Mouse (Mus musculus): ENCODE data around the gene Gbp2b. TPM values are rescaled to one million over a fixed set of nuclear protein-coding genes. Genes with fewer than 3 reads are reported as not detected.
"Not testable (repeated sequence)": the region's sequence is repeated elsewhere in the genome, so short reads cannot be mapped to it uniquely, and the experiment has no call there.

Gbp2b gene
- total RNA-seq, 1 experiment from 2014 or later = not detected

DNA sequence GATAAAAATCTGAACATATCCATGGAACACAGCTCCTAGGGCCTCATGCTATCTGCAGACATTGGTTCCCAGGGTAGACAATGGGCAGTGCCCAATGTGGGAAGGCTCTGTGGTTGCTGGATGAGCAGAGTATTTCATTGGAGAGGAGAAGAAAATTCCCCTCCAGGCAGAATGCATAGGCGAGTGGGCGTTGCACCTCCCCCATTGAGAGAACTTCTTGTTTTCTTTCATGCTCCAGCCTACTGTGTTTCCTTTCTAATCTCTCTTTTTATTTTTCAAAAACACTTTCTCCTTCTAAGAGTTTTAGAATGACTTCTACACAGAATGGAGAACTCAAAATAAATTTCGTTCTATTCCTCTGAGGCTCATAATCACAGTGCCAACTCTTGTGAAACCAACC lies 24.0 kb downstream of the Gbp2b start:
- ATAC-seq (replicated peaks; ENCODE audit: insufficient number of reproducible peaks, low FRiP score, low TSS enrichment, poor library complexity, severe bottlenecking) = no peak

- ATAC-seq (replicated peaks; ENCODE audit: insufficient number of reproducible peaks, low FRiP score, low TSS enrichment, poor library complexity, severe bottlenecking) = no peak
These were observed 25.0 kb downstream of the Gbp2b start for GRCm38 (mm10) chr3:142619606-142620005.

DNA sequence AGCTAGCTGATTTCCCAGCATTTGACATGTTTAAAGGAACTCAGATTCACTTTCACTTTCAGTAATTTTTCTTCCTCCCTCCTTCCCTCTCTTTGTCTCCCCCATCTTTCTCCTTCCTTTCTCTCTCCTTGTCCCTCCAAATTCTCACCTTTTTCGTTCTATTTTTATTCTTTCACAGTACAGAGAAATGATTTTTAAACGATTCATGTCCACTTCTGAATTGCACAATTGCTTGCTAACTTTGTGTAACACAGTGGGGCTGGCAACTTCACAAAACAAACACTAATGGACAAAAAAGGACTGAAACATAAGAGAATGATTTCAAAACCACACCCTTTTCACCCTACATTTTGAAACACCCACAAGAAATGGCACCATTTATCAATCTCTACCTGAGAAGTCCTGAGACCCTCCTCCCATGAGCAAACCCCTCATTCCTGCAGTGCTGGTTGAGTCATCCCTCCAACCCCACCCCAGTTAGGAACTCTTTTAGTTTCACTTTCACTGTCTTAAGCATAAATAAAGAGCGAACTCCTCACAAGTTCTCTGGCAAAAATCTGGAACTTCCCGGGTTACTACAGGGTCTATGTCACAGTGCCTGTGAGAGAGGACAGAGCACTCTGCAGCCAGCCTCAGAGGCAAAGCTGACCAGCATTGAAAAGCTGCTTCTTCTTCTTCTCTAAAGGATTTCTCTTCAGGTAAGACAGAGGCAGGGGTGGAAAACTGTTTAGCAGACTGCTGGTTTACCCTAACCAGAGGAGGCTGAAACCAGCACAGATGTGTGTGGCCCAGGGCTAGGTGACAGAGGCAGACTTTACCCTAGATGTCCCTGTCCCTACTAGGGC lies 25.7 kb downstream of the Gbp2b start, which contains the start of gene Gbp2:
TSS of gene Gbp2 (plus strand) at position 492 of the 845 bp plus-strand sequence.
- peak; percentile 47 for ATAC-seq (replicated peaks; ENCODE audit: insufficient number of reproducible peaks, low FRiP score, low TSS enrichment, poor library complexity, severe bottlenecking)

- peak; percentile 45; the same call in 1 of the 2 replicates for ATAC-seq (replicated peaks; ENCODE audit: insufficient number of reproducible peaks, low FRiP score, low TSS enrichment, poor library complexity, severe bottlenecking)
These were observed 26.4 kb downstream of the Gbp2b start for GRCm38 (mm10) chr3:142620956-142621562.

DNA sequence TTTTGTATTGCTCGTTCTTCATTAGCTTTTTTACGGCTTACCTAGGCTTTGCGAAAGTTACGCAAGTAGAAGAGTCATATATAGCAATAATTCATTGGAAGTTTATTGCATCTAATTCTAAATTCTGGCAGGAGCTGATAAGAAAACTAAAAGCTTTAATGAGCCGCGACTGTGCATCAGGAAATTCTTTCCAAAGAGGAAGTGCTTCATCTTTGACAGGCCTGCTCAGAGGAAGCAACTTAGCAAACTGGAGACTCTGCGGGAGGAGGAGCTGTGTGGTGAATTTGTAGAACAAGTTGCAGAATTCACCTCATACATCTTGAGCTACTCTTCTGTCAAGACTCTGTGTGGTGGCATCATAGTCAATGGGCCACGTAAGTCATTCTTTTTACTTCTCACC lies 35.7 kb downstream of the Gbp2b start:
- ATAC-seq (replicated peaks; ENCODE audit: insufficient number of reproducible peaks, low FRiP score, low TSS enrichment, poor library complexity, severe bottlenecking) = no peak

- ATAC-seq (replicated peaks; ENCODE audit: insufficient number of reproducible peaks, low FRiP score, low TSS enrichment, poor library complexity, severe bottlenecking) = peak; percentile 48
These were observed 45.6 kb downstream of the Gbp2b start for GRCm38 (mm10) chr3:142640201-142640600.

- ATAC-seq (replicated peaks; ENCODE audit: insufficient number of reproducible peaks, low FRiP score, low TSS enrichment, poor library complexity, severe bottlenecking) = 0 out of 2 replicates have a peak, but pooled peaks have one; percentile 61
These were observed 51.3 kb downstream of the Gbp2b start for GRCm38 (mm10) chr3:142645949-142646348.

DNA sequence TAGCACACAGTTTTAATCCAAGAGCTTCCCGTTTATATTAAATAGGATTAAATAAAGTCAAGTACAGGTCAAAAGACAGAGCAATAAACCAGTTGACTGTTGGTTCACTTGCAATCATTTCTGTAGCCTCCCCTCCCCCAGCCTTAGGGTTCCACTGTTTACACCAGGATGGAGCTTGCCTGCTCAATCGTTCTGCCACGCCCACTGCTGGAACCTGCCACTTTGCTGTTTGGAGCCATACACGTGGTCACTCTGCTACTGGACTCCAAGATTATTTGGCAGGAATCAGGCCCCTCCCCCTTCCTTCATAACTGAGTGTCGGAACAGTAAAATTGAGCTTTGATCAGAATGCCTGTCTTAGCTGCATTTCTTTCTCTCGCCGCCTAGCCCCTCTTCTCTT lies 53.2 kb downstream of the Gbp2b start:
- ATAC-seq (replicated peaks; ENCODE audit: insufficient number of reproducible peaks, low FRiP score, low TSS enrichment, poor library complexity, severe bottlenecking) = not testable (repeated sequence)

DNA sequence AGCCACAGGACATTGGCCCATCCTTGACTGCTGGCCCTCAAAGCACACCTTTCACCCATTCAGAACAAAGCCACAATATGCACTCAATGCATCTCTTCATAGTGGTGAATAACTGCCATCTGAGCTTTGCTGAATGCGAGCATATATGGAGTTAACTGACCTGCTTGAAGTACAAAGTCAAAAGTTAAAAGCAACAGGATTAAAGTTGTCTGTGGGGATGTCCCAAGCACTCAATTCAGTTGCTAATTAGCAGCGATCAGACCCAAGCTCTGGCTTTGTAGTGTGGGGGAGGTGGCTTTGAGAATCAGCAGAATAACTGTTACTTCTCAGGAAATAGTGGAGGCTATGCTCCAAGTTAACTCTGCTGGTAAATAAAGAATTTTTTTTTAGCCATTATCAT lies 55.6 kb downstream of the Gbp2b start:
- ATAC-seq (replicated peaks; ENCODE audit: insufficient number of reproducible peaks, low FRiP score, low TSS enrichment, poor library complexity, severe bottlenecking) = no peak

DNA sequence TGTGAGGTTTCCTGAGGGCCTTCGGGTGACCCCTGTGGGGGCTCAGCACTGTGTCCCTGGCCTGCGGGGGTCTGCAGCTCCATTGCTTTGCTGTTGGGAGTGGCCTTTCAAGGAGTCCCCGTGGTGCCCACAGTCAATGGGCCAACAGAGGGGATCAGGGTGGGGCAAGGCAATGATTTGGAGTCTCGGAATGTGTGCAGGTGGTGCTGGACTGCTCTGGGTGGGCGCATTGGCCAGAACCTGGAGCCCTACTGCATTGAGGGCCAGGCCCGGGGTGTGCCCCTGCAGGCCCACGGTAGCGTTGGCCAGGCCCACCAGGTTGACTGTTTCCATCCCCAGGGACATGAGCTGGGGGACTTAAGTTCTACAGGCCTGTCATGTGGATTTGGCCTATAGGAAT lies 70.1 kb downstream of the Gbp2b start:
- no peak; the same call in 1 of the 2 replicates for ATAC-seq (replicated peaks; ENCODE audit: insufficient number of reproducible peaks, low FRiP score, low TSS enrichment, poor library complexity, severe bottlenecking)

Other genes with a start within 250 kb of the Gbp2b start
- 80.8 to 104 TPM (median 80.9 TPM) in 3 replicates for gene Pdlim5, start 199.2 kb upstream of the Gbp2b start, total RNA-seq (2017)
- 12.7 to 31.6 TPM (median 16.9 TPM) in 3 replicates for gene Gbp5, start 100.9 kb upstream of the Gbp2b start, total RNA-seq (2017)
- 13.6 to 60.0 TPM (median 22.9 TPM) in 3 replicates for gene Gbp7, start 64.5 kb upstream of the Gbp2b start, total RNA-seq (2017)
- 30.7 to 52.2 TPM (median 39.1 TPM) in 3 replicates for gene Gbp3, start 34.8 kb upstream of the Gbp2b start, total RNA-seq (2017)
- gene Gbp2, start 25.8 kb downstream of the Gbp2b start, total RNA-seq (2017) = 46.6 to 64.4 TPM (median 57.1 TPM) in 3 replicates
- gene Kyat3, start 106.2 kb downstream of the Gbp2b start, total RNA-seq (2017) = 1.1 to 5.1 TPM (median 2.5 TPM) in 3 replicates
- 113 to 203 TPM (median 189 TPM) in 3 replicates for gene Gtf2b, start 170.2 kb downstream of the Gbp2b start, total RNA-seq (2017)

Measured in monocyte, adult 5-6 weeks (primary cell).